Mouse (Mus musculus) embryonic facial prominence, embryonic 10.5 days (tissue): ENCODE data around the gene Eif2b3. TPM values are rescaled to one million over a fixed set of nuclear protein-coding genes. Genes with fewer than 3 reads are reported as not detected.

ENCODE experiments used
- DNase-seq: peaks from one replicate; pipeline ENCODE4 v3.0.0-alpha.2; 2017; ENCODE audit warnings: low spot score
- H3K27ac ChIP-seq: fragments of 300-500 bp; sonication (generic); replicated peaks from 2 replicates; pipeline ENCODE4 v1.5.1; 2016; ENCODE audit warnings: mild to moderate bottlenecking
- H3K27me3 ChIP-seq: fragments of 300-500 bp; sonication (generic); replicated peaks from 2 replicates; pipeline ENCODE4 v1.6.1; 2016; ENCODE audit warnings: low read depth, mild to moderate bottlenecking; ENCODE audit not compliant: poor library complexity, severe bottlenecking
- H3K36me3 ChIP-seq: fragments of 300-500 bp; sonication (generic); replicated peaks from 2 replicates; pipeline ENCODE4 v1.6.1; 2016; ENCODE audit warnings: mild to moderate bottlenecking, moderate library complexity
- H3K4me1 ChIP-seq: fragments of 300-500 bp; sonication (generic); 2 replicates; pipeline ENCODE4 v1.6.1; 2016
- H3K4me3 ChIP-seq: fragments of 300-500 bp; sonication (generic); 2 replicates; pipeline ENCODE4 v1.5.1; 2016; ENCODE audit warnings: mild to moderate bottlenecking, moderate library complexity
- H3K9me3 ChIP-seq: fragments of 300-500 bp; sonication (generic); 2 replicates; pipeline ENCODE4 v1.6.1; 2016; ENCODE audit warnings: mild to moderate bottlenecking
- WGBS: fragments of 180-500 bp; shearing (Covaris S2); methylation state at CpG from one replicate; pipeline ENCODE4 v1.1.7; 2016; 5-methylcytosine and 5-hydroxymethylcytosine counted together
- polyA plus RNA-seq: library from polyadenylated mRNA; unstranded; fragments of >200 nt; fragmentation: Nextera tagmentation; extraction: Ambion mirVana; gene quantifications from 2 replicates; pipeline ENCODE4 v1.2.1, GENCODE M21; 2016

Gene Eif2b3
- polyA plus RNA-seq, 1 experiment from 2014 or later = 63.3 TPM

- Histone ChIP-seq H3K9me3 (no peaks in the 10 kb centered on the region), H3K27ac (no peak overlapping the region), H3K36me3 (peaks cover 96% of the 10 kb centered on the region), H3K4me1 (no peaks in the 10 kb centered on the region), H3K27me3 (no peaks in the 10 kb centered on the region; the same call in 1 of the 2 replicates), H3K4me3 (no peak overlapping the region)
- 89% methylated on average over 1 of the region's 1 CpGs for WGBS
- no peak for DNase-seq
These were observed 50.4 kb downstream of the Eif2b3 start for GRCm38 (mm10) chr4:117069647-117070046.

GRCm38 (mm10) chr4:117070624-117071023, 51.4 kb downstream of the Eif2b3 start:
- no peak for DNase-seq
- no peak overlapping the region for H3K4me3 ChIP-seq
- no peaks in the 10 kb centered on the region for H3K9me3 ChIP-seq
- H3K27me3 ChIP-seq = no peaks in the 10 kb centered on the region
- H3K4me1 ChIP-seq = no peaks in the 10 kb centered on the region
- H3K36me3 ChIP-seq = peaks cover 98% of the 10 kb centered on the region
- WGBS = 86% methylated on average over 4 of the region's 4 CpGs
- H3K27ac ChIP-seq = no peak overlapping the region

- Histone ChIP-seq H3K9me3 (no peaks in the 10 kb centered on the region), H3K4me3 (no peak overlapping the region), H3K27me3 (no peaks in the 10 kb centered on the region), H3K27ac (no peak overlapping the region), H3K36me3 (peaks cover 99% of the 10 kb centered on the region), H3K4me1 (no peaks in the 10 kb centered on the region)
- 93% methylated on average over 5 of the region's 5 CpGs for WGBS
- no peak for DNase-seq
These were observed 52.0 kb downstream of the Eif2b3 start for GRCm38 (mm10) chr4:117071183-117071582.

- no peak for DNase-seq
These were observed 68.9 kb downstream of the Eif2b3 start for GRCm38 (mm10) chr4:117087948-117088640.

DNA sequence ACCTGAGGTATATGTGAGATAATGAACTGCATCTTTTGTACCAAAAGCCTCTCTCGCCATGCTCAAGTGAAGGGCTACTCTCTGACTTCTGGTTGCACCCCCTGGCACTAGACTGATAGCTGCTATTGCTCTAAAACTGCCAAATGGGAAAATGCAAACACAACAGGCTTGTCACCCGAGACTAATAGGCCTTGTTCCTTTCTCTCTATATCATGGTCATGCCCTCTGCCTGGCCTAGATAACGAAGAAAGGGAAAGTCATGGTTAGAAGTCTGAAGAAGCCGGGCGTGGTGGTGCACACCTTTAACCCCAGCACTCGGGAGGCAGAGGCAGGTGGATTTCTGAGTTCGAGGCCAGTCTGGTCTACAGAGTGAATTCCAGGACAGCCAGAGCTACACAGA, 71.4 kb downstream of the Eif2b3 start:
- H3K9me3 ChIP-seq = no peaks in the 10 kb centered on the region
- peaks cover 29% of the 10 kb centered on the region for H3K36me3 ChIP-seq
- H3K4me3 ChIP-seq = no peak overlapping the region
- WGBS = 83% methylated on average over 7 of the region's 7 CpGs
- peaks cover 22% of the 10 kb centered on the region for H3K4me1 ChIP-seq
- H3K27me3 ChIP-seq = peaks cover 6% of the 10 kb centered on the region
- no peak for DNase-seq
- no peak overlapping the region for H3K27ac ChIP-seq

More at GRCm38 (mm10) chr4:117087948-117088640, 68.9 kb downstream of the Eif2b3 start:
- 83% methylated on average over 7 of the region's 7 CpGs for WGBS
- Histone ChIP-seq H3K36me3 (peaks cover 45% of the 10 kb centered on the region), H3K9me3 (no peaks in the 10 kb centered on the region), H3K27ac (no peak overlapping the region), H3K4me3 (no peak overlapping the region), H3K4me1 (peaks cover 15% of the 10 kb centered on the region), H3K27me3 (no peaks in the 10 kb centered on the region)

DNA sequence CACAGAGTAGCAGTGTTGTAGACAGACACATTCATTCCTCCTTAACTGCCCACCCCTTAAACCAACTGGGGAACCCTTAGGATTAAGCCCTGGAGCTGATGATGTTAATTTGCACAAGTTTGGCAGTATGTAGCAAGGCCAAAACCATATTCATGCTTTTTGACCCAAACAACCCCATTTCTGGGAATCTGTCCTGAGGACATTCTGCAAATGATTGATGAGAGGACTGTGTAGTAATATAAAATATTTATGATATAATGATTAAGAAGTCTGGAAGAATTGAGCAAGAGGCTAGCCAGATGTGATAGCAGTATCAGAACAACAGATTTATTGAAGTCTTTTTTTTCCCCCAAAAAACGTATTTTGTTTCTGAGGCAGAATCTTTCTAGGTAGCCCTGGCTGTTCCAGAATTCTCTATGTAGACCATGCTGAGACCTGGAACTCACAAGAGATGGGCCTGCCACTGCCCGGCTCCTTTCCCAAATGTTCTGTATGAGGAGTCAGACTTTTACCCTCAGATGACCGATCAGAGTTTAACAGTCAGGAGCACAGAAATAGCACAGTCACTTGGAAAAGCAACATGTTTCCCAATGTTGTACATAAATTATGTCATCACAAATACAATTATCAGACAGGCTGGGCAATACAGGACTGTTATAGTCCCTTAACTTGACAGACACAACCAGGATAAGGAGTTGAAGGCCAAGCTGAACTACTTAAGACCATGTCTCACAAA, 75.6 kb downstream of the Eif2b3 start:
- H3K36me3 ChIP-seq = peaks cover 9% of the 10 kb centered on the region
- 84% methylated on average over 3 of the region's 3 CpGs for WGBS
- DNase-seq = no peak
- peak overlapping the region; percentile 89; the same call in 1 of the 2 replicates for H3K27ac ChIP-seq
- no peaks in the 10 kb centered on the region for H3K9me3 ChIP-seq
- H3K27me3 ChIP-seq = peaks cover 20% of the 10 kb centered on the region
- no peak overlapping the region for H3K4me3 ChIP-seq
- H3K4me1 ChIP-seq = peaks cover 48% of the 10 kb centered on the region

GRCm38 (mm10) chr4:117095551-117096452, 76.6 kb downstream of the Eif2b3 start, which contains the start of gene Ptch2:
Gene Ptch2 (plus strand): TSS chr4:117096075.
- peak within 1 kb of the TSS; percentile 80 for H3K4me3 ChIP-seq
- under 1% methylated on average over 50 of the region's 50 CpGs for WGBS
- peaks cover 20% of the 10 kb centered on the region for H3K27me3 ChIP-seq

DNA sequence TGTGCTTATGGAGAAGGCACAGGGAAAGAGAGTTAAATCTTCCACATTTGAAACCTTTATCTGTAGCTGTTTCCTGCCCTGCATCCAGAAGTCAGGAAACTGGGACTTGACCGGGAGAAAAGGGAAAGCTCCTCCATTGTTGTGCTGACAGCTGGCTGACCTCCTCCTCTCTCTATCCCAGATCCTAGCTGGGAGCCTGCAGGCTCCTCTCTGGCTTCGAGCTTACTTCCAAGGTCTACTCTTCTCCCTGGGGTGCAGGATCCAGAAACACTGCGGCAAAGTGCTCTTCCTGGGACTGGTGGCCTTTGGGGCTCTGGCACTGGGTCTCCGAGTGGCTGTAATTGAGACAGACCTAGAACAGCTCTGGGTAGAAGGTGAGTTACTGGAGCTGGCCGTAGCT, 77.5 kb downstream of the Eif2b3 start:
- Histone ChIP-seq H3K27ac (peak overlapping the region; percentile 89), H3K27me3 (peaks cover 20% of the 10 kb centered on the region), H3K4me3 (peak overlapping the region; percentile 80), H3K4me1 (peaks cover 46% of the 10 kb centered on the region), H3K36me3 (peaks cover 26% of the 10 kb centered on the region), H3K9me3 (no peaks in the 10 kb centered on the region)
- WGBS = 13% methylated on average over 5 of the region's 5 CpGs
- DNase-seq = peak; percentile 21

More at GRCm38 (mm10) chr4:117095551-117096452, 76.6 kb downstream of the Eif2b3 start, which contains the start of gene Ptch2:
- Histone ChIP-seq H3K27ac (peak within 1 kb of the TSS; percentile 89), H3K4me1 (peaks cover 41% of the 10 kb centered on the region), H3K9me3 (no peaks in the 10 kb centered on the region), H3K36me3 (peaks cover 19% of the 10 kb centered on the region)
- DNase-seq = peak; percentile 95

DNA sequence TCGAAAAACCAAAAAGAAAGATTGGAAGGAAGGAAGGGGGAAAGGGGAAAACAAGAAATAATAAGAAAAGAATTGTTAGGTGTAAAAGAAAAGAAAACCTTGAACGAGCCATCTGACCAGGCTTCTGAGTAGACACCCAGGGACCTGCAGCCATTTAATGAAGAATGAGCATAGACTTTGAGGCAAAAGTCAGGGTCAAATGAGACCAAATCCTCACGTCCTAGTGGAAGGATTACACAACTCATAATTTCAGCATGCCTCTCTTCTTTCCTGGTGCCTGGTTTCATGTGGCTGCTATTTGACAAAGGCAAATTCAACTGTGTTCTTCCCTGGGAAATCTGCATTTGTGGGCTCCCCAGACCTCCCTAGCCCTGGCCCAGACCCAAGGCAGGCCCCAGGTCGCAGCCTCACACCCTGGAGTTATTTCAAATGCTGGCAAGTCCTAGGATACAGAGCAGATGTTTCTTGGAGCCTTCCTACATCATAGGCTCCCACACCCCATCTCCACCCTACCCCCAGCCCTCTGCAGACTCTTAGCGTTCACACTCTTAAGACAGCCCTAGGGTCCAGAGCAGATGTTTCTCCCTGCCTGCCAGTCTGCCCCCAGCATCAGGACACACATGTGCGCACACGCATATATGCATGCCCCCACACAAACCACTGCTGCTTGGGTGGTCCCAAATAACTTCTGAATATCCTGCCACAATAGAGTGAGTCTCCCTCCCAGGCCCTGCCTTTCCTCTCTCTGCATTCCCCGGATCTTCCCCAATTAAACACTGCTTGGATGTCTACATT, 79.0 kb downstream of the Eif2b3 start:
- H3K4me3 ChIP-seq = peak overlapping the region; percentile 80; the same call in 1 of the 2 replicates
- WGBS = 65% methylated on average over 8 of the region's 8 CpGs
- peak overlapping the region; percentile 36 for H3K27ac ChIP-seq
- peaks cover 38% of the 10 kb centered on the region for H3K36me3 ChIP-seq
- H3K9me3 ChIP-seq = no peaks in the 10 kb centered on the region
- H3K27me3 ChIP-seq = peaks cover 20% of the 10 kb centered on the region
- H3K4me1 ChIP-seq = peaks cover 46% of the 10 kb centered on the region
- DNase-seq = peak; percentile 20

DNA sequence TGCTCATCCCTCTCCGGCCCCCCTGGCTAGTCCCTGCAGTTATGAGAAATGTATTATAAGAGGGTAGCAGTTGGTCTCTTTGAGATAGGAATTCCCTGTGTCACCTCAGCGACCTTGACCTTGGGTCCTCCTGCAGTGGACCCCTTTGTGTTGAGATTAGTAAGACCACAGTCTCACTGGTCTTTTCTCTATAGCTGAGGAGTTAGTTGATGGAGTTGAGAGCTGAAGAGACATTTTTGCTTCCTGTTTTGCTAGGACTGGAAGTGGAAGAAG, 79.5 kb downstream of the Eif2b3 start:
- 66% methylated on average over 2 of the region's 2 CpGs for WGBS
- Histone ChIP-seq H3K27ac (0 out of 2 replicates have a peak overlapping the region, but pooled peaks have one; percentile 36), H3K9me3 (no peaks in the 10 kb centered on the region), H3K27me3 (peaks cover 20% of the 10 kb centered on the region), H3K4me1 (peaks cover 46% of the 10 kb centered on the region), H3K4me3 (no peak overlapping the region; the same call in 1 of the 2 replicates), H3K36me3 (peaks cover 41% of the 10 kb centered on the region)
- DNase-seq = no peak

GRCm38 (mm10) chr4:117100036-117100435, 80.8 kb downstream of the Eif2b3 start:
- Histone ChIP-seq H3K27me3 (0 out of 2 replicates have a peak, but pooled peaks cover 13% of the 10 kb centered on the region), H3K4me3 (no peak overlapping the region), H3K36me3 (peaks cover 54% of the 10 kb centered on the region), H3K4me1 (peaks cover 50% of the 10 kb centered on the region), H3K27ac (no peak overlapping the region), H3K9me3 (no peaks in the 10 kb centered on the region)
- DNase-seq = no peak
- WGBS = 73% methylated on average over 4 of the region's 4 CpGs
